Mouse (Mus musculus) adrenal gland, adult 18-20 months (tissue): ENCODE data around the gene Gm498. TPM values are rescaled to one million over a fixed set of nuclear protein-coding genes. Genes with fewer than 3 reads are reported as not detected.

Experiments used
- DNase-seq, 2 experiments: peaks; one replicate each; pipeline ENCODE4 v3.0.0; 2021 to 2022; ENCODE audit warnings: low spot score in 2 of 2
- microRNA-seq, 2 experiments: library from miRNA; unstranded; fragments of <30 nt; microRNA quantifications; one replicate each; pipeline ENCODE4 v1.2.0; 2021; ENCODE audit warnings: borderline number of aligned reads in 2 of 2
- total RNA-seq, 2 experiments: library from RNA; stranded (reverse); gene quantifications; 1 replicate in 1 of 2; 2 replicates in 1 of 2; pipeline ENCODE4 v1.2.3; 2021

Gene Gm498
- total RNA-seq, 2 experiments from 2014 or later: not detected

DNA sequence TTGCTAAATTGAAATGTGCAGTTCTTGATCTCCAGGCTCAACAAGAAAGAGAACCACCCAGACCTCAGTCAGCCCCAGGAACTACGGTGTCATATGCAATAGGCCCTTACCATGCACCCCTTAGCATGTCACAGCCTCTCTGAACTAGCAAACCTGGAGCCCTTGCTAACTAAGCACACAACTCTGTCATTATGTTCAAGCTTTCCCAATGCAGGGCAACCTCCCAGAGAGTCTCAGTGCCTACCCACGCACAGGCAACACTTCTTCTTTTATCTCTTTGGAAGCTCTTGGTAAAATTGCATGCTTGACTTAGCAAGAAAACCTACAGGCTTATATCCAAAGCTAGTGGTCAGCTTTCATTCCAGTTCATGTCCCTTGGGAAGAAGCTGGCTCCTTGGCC, 24.5 kb downstream of the Gm498 start:
- no peak for DNase-seq

- no peak for DNase-seq
Measured at GRCm38 (mm10) chr7:143892361-143892760, 25.7 kb downstream of the Gm498 start.

- DNase-seq: peak in 1 of 2 experiments; percentile 10
Measured at GRCm38 (mm10) chr7:143900667-143901066, 34.0 kb downstream of the Gm498 start.

DNA sequence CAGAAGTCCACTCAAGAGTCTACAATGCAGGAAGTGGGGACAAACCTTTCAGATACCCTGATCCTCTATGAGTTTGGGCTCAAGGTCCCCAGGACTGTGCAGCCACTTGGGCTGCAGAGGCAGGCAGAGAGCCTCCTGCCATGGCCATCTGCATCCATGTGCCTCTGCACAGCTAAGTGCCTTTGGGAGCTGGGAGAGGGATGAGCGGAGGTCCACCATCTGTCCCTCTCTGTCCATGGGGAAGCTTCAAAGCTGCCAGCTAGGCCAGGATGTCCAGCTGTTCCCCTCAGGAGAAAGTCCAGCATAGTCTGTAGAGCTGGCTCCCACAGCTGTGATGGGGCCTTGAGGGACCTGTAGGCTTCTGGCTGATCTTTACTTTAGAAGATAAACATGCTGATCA, 38.5 kb downstream of the Gm498 start:
- DNase-seq: no peak

DNA sequence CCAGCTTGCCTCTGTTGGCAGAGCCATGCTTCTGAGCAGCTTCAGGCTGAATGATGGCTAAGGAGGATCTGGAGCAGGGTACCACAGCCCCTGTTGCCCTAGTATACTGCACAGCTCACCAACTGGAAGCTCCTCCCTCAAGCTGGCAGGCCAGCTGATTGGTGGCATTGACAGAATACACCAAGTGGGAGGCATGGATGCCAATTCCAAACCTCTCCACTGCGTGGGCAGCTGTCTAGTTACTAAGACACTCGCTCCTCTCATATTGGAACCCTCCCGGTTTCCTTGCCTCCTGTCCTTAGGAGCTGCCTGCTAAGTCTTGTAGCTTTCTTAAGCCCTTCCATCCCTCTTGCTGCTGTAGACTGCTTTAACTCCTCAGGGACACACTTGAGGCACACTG, 39.0 kb downstream of the Gm498 start:
- no peak for DNase-seq

DNA sequence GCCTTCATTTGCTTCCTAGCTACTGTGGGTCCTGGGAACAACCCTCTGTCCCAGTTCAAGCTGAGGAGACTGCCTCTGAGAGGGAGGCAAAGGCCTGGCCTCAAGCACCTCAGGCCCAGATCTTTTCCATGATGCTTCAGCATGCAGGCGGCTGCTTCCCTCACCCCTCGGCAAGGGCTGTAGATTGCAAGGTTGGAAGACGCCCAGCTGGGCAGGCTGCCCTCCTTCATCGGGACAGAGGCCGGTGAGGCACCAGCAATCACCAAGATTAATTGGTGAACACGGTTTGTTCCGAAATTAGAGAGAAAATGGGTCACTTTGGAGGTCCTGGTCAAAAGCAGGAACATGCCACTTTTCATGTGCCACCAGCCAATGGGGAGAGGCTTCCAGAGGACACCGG, 47.0 kb downstream of the Gm498 start:
- DNase-seq: peak; percentile 17 to 31

DNA sequence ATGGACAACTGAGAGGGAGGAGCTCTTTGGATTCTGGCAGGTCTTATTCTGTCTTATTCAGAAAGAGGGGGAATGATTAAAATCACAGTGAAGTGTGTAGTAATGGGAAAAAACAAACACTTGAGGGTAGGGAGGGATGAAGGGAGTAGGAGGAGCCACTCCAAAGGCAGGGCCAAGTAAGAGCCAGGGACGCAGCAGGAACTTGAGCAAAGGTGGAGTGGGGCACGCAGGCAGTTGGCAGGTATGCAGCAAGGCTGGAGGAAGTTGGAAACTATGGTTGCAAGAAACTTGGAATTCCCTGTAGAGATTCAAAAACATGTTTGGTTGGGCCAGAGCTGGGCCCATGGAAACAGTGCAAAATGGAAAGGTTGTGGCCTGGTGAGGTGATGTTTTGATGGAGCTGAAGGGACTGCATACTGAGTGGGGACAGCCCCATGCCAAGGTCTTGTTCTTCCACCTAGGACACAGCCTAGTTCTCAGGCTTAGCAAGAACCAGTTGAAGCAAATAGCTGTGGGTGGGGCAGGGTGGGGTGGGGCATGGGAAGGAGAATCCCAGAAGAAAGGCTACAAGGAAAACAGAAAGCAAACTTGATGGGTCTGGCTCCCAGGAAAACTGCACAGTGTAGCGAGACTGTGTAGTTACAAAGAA, 52.5 kb downstream of the Gm498 start:
- DNase-seq: no peak

GRCm38 (mm10) chr7:143929899-143930298, 63.3 kb downstream of the Gm498 start:
- DNase-seq: no peak

DNA sequence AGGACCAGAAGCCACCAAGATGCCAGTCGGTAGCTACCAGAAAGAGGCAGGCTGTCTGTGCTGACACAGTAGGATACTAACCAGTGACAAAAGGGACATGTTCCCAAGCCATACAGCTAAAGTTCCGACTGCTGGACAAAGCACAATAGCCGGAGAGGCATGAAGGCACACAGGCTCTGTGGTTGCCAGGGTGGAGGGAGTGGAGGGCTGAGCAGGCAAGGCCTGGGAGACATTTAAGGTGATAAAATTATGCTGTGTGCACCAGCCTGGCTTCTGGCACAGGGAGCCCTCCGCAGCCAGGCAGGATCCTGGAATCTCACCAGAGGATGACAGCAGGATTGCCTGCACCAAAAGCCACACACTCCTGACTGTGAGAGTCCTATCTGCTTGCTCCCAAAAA, 72.0 kb downstream of the Gm498 start:
- no peak for DNase-seq

DNA sequence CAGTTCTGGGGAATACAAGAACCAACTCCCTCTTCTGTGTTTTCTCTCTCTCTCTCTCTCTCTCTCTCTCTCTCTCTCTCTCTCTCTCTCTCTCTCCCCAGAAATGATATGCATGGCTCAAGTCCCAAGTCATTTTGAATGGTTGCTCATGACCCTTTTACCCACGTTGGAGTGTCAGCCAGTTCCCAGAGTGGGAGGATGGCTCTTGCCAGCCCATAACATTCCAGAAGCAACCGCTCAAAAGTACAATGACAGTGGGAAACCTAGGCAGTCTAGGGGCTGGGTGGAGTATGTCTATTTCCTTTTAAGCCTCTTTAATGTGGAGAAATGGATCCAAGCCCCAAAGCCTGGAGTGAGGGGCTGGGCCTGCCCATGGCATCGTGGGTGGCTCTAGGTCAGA, 72.8 kb downstream of the Gm498 start:
- DNase-seq: no peak

DNA sequence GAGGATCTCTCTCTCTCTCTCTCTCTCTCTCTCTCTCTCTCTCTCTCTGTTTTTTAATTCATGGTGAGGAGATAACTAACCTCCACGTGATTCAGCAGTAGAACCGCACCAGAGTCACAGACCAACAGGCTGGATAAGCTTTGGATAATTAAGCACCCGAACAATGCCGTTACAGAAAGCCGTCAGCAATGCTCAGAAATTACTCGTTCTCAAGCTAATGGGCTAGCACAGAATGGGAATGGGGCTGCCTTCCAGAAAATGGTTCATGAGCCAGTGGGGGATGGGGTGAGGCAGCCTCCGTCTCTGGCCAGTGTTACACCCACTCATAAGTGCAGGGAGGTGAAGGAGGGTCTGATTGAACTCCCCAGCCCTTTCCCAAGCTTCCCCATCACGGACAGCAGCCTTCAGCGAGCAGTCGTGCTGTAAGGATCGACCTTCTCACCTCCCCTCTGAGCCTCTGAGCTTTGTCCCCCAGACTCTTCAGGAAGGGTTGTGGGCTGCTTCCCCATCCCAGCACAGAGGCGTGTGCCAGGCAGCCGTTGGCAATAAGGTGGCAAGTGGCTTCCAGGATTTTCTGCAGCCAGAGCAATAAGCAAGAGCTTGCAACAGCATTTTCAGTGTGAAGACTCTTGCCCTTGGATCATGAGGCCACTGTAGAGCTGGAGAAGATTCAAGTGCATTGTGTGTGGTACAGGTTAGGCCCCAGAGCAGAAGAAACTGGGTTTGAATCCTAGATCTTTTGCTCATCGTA, 76.5 kb downstream of the Gm498 start:
- DNase-seq: no peak

- DNase-seq: no peak
Measured at GRCm38 (mm10) chr7:143944421-143944980, 77.9 kb downstream of the Gm498 start.

Small RNA genes lying within 50 kb of the gene (microRNA-seq; reads per million reads assigned to microRNA genes)
- 0 reads per million in 2 experiments for gene Mir6404

Other genes with a start within 250 kb of the Gm498 start
- 1 to 10 TPM in 1 of 2 experiments, under 1 TPM in 1; 0.86 to 1.1 TPM for gene Tnfrsf26, start 238.1 kb upstream of the Gm498 start, total RNA-seq
- 1 to 10 TPM; 5.7 to 7.7 TPM for gene Tnfrsf22, start 217.2 kb upstream of the Gm498 start, total RNA-seq
- gene Tnfrsf23, start 181.0 kb upstream of the Gm498 start, total RNA-seq: 1 to 10 TPM; 2.8 to 3.7 TPM
- gene Osbpl5, start 109.9 kb upstream of the Gm498 start, total RNA-seq: 10 to 100 TPM; 24.5 to 29.1 TPM
- 1 to 10 TPM; 1.7 to 2.2 TPM for gene Mrgprg, start 99.8 kb upstream of the Gm498 start, total RNA-seq
- gene Mrgpre, start 82.3 kb upstream of the Gm498 start, total RNA-seq: 1 to 10 TPM; 2.3 to 2.9 TPM
- gene Nadsyn1, start 44.0 kb upstream of the Gm498 start, total RNA-seq: 10 to 100 TPM; 10.4 to 14.4 TPM
- 1,000 to 10,000 TPM in 1 of 2 experiments, 100 to 1,000 TPM in 1; 730 to 1,067 TPM for gene Dhcr7, start 43.7 kb upstream of the Gm498 start, total RNA-seq
- gene Shank2, start 135.1 kb downstream of the Gm498 start, total RNA-seq: 10 to 100 TPM in 1 of 2 experiments, 1 to 10 TPM in 1; 8.1 to 18.5 TPM